Mouse (Mus musculus) CH12.LX (cell line): ENCODE results near the gene Prkag1. TPM values are rescaled to one million over a fixed set of nuclear protein-coding genes. Genes with fewer than 3 reads are reported as not detected.

Experiments used
- DNase-seq: peaks from one replicate; pipeline ENCODE4 v3.0.0-alpha.2; 2013; ENCODE audit errors: extremely low read depth
- H3K27ac ChIP-seq: 2 replicates; pipeline ENCODE4 v1.5.1; 2012; ENCODE audit warnings: low read depth, mild to moderate bottlenecking, control low read depth, moderate library complexity; ENCODE audit not compliant: insufficient read depth
- H3K27me3 ChIP-seq: replicated peaks from 2 replicates; pipeline ENCODE3; 2012; ENCODE audit warnings: inconsistent platforms
- H3K36me3 ChIP-seq, 2 experiments: replicated peaks in 1 of 2; 2 replicates each; pipeline versions ENCODE3 to v1.6.1; 2012; ENCODE audit warnings: inconsistent platforms in 1 of 2, low read length in 1 of 2, mild to moderate bottlenecking in 1 of 2, mixed read lengths in 1 of 2, moderate library complexity in 1 of 2; ENCODE audit not compliant: control insufficient read depth in 1 of 2, insufficient read depth in 1 of 2
- H3K4me1 ChIP-seq, 2 experiments: 2 replicates each; pipeline ENCODE4 v1.6.1; 2012; ENCODE audit warnings: inconsistent platforms in 1 of 2, moderate library complexity in 1 of 2; ENCODE audit not compliant: insufficient read depth in 2 of 2, control insufficient read depth in 1 of 2
- H3K4me2 ChIP-seq: 2 replicates; pipeline ENCODE4 v1.6.1; 2012; ENCODE audit warnings: low read depth, mild to moderate bottlenecking, control low read depth; ENCODE audit not compliant: poor library complexity, insufficient read depth, severe bottlenecking
- H3K4me3 ChIP-seq, 3 experiments: fragments of 150-350 bp in 1 of 3; sonication (generic) in 1 of 3; replicated peaks in 1 of 3; 2 replicates each; pipeline versions ENCODE3 to v1.5.1; 2011 to 2012; ENCODE audit warnings: low read depth in 2 of 3, low read length in 2 of 3, mild to moderate bottlenecking in 2 of 3, moderate library complexity in 2 of 3, control low read depth in 1 of 3, improper control_type of control experiment in 1 of 3, inconsistent platforms in 1 of 3, mixed read lengths in 1 of 3; ENCODE audit not compliant: poor library complexity in 1 of 3
- H3K79me2 ChIP-seq: replicated peaks from 2 replicates; pipeline ENCODE4 v1.6.1; 2012; ENCODE audit warnings: mild to moderate bottlenecking, moderate library complexity; ENCODE audit not compliant: control insufficient read depth, poor library complexity, insufficient read depth, severe bottlenecking; ENCODE audit errors: extremely low read depth
- H3K9ac ChIP-seq: 2 replicates; pipeline ENCODE4 v1.6.1; 2012; ENCODE audit warnings: low read depth, mild to moderate bottlenecking, control low read depth, moderate library complexity; ENCODE audit not compliant: insufficient read depth
- H3K9me3 ChIP-seq: replicated peaks from 2 replicates; pipeline ENCODE3; 2012; ENCODE audit warnings: low read length, inconsistent platforms, mixed read lengths
- CTCF ChIP-seq, 2 experiments: IDR thresholded peaks in 1 of 2; conservative IDR thresholded peaks in 1 of 2; 2 replicates each; pipeline ENCODE4 v1.5.1; 2011 to 2012; ENCODE audit warnings: low read depth in 2 of 2, low read length in 2 of 2, improper control_type of control experiment in 1 of 2, inconsistent platforms in 1 of 2, mild to moderate bottlenecking in 1 of 2, moderate library complexity in 1 of 2
- ELF1 ChIP-seq: IDR thresholded peaks from 2 replicates; pipeline ENCODE4 v1.6.1; 2014; ENCODE audit warnings: low read depth, mild to moderate bottlenecking, inconsistent platforms, low read length, improper control_type of control experiment
- EP300 ChIP-seq: IDR thresholded peaks from 2 replicates; pipeline ENCODE4 v1.6.1; 2011; ENCODE audit warnings: low read length, improper control_type of control experiment
- GABPA ChIP-seq: IDR thresholded peaks from 2 replicates; pipeline ENCODE4 v1.6.1; 2012; ENCODE audit warnings: low read depth, low read length, improper control_type of control experiment, inconsistent platforms; ENCODE audit not compliant: insufficient replicate concordance
- MAFK ChIP-seq: IDR thresholded peaks from 2 replicates; pipeline ENCODE4 v1.6.1; 2011; ENCODE audit warnings: low read length, improper control_type of control experiment; ENCODE audit not compliant: insufficient replicate concordance
- MEF2A ChIP-seq: IDR thresholded peaks from 2 replicates; pipeline ENCODE4 v1.6.1; 2014; ENCODE audit warnings: low read depth, mild to moderate bottlenecking, inconsistent platforms, low read length, improper control_type of control experiment, borderline replicate concordance
- MYC ChIP-seq: IDR thresholded peaks from 2 replicates; pipeline ENCODE4 v1.6.1; 2011; ENCODE audit warnings: low read depth, mild to moderate bottlenecking, improper control_type of control experiment, low read length
- NELFE ChIP-seq: IDR thresholded peaks from 2 replicates; pipeline ENCODE4 v1.6.1; 2011; ENCODE audit warnings: low read depth, low read length, improper control_type of control experiment
- PAX5 ChIP-seq: IDR thresholded peaks from 2 replicates; pipeline ENCODE4 v1.6.1; 2012; ENCODE audit warnings: low read length, inconsistent platforms, mixed read lengths
- POLR2AphosphoS2 ChIP-seq: IDR thresholded peaks from 2 replicates; pipeline ENCODE4 v1.6.1; 2011; ENCODE audit warnings: low read depth, low read length, improper control_type of control experiment
- SIN3A ChIP-seq: IDR thresholded peaks from 2 replicates; pipeline ENCODE4 v1.6.1; 2012; ENCODE audit warnings: low read length, improper control_type of control experiment, inconsistent platforms
- TBP ChIP-seq: conservative IDR thresholded peaks from 2 replicates; pipeline ENCODE4 v1.6.1; 2011; ENCODE audit warnings: low read depth, low read length, improper control_type of control experiment
- UBTF ChIP-seq: IDR thresholded peaks from 2 replicates; pipeline ENCODE4 v1.6.1; 2012; ENCODE audit warnings: low read depth, mild to moderate bottlenecking, inconsistent platforms, low read length, improper control_type of control experiment, moderate library complexity
- USF1 ChIP-seq: IDR thresholded peaks from 2 replicates; pipeline ENCODE4 v1.6.1; 2014; ENCODE audit warnings: low read depth, mild to moderate bottlenecking, inconsistent platforms, low read length, improper control_type of control experiment
- ZC3H11A ChIP-seq: IDR thresholded peaks from 2 replicates; pipeline ENCODE4 v1.6.1; 2012; ENCODE audit warnings: low read depth, mild to moderate bottlenecking, inconsistent platforms, low read length, improper control_type of control experiment
- ZKSCAN1 ChIP-seq: IDR thresholded peaks from 2 replicates; pipeline ENCODE4 v1.6.1; 2012; ENCODE audit warnings: low read depth, inconsistent platforms, low read length, improper control_type of control experiment, borderline replicate concordance
- ZMIZ1 ChIP-seq: IDR thresholded peaks from 2 replicates; pipeline ENCODE4 v1.6.1; 2012; ENCODE audit warnings: low read depth, mild to moderate bottlenecking, inconsistent platforms, low read length, improper control_type of control experiment
- dilution Hi-C: fragments of 300-500 bp; cut with MboI; formaldehyde crosslinking; loops from 2 replicates; pipeline ENCODE4 v1.14.3; 2020; ENCODE audit warnings: low sequenced_read_pairs; ENCODE audit not compliant: extremely low pct_unique_long_range_greater_than_20kb, extremely low pct_ligation_motif_present
- in situ Hi-C: fragments of 300-500 bp; cut with MboI; formaldehyde crosslinking; loops from 3 replicates; pipeline ENCODE4 v1.14.3; 2019; ENCODE audit warnings: low sequenced_read_pairs, low pct_ligation_motif_present, low pct_unique_long_range_greater_than_20kb, mixed read lengths
- polyA plus RNA-seq: library from polyadenylated mRNA; unstranded; fragments of >175 nt; gene quantifications from 2 replicates; pipeline ENCODE4 v1.2.1, GENCODE M21; 2012; ENCODE audit warnings: low read depth; ENCODE audit not compliant: insufficient read length
- total RNA-seq, 2 experiments: library from RNA; depleted of rRNA; stranded (reverse); fragments of 300-350 nt in 1 of 2; fragments of >200 nt in 1 of 2; gene quantifications; 2 replicates each; pipeline ENCODE4 v1.2.3; 2012 to 2014

Gene Prkag1
- total and polyA plus RNA-seq, 3 experiments, result 49.4 to 87.5 (median 66.1) TPM

- H3K79me2 ChIP-seq, result no peaks in the 10 kb centered on the region
- in situ Hi-C loops (no loop called here), dilution Hi-C loops (no loop called here)
- peaks cover 2% of the 10 kb centered on the region for H3K27me3 ChIP-seq
- H3K4me2 ChIP-seq, result no peak overlapping the region
- DNase-seq, result no peak
- H3K9me3 ChIP-seq, result no peaks in the 10 kb centered on the region
- H3K27ac ChIP-seq, result no peak overlapping the region
- no peak overlapping the region for H3K4me3 ChIP-seq
- H3K4me1 ChIP-seq, result peaks cover 10 to 40% of the 10 kb centered on the region in 2 experiments
- H3K36me3 ChIP-seq, result no peaks in the 10 kb centered on the region
- H3K9ac ChIP-seq, result no peak overlapping the region
- TF ChIP-seq PAX5, result no peak
- TF ChIP-seq TBP, result no peak
- no peak for TF ChIP-seq UBTF
- TF ChIP-seq POLR2AphosphoS2, result no peak
- no peak for TF ChIP-seq SIN3A
- no peak for TF ChIP-seq GABPA
- no peak for TF ChIP-seq ZMIZ1
- TF ChIP-seq ZC3H11A, result no peak
Observed at GRCm38 (mm10) chr15:98780075-98780474, 51.2 kb downstream of the Prkag1 start.

GRCm38 (mm10) chr15:98778806-98779205 lies 52.5 kb downstream of the Prkag1 start:
- peaks cover 2% of the 10 kb centered on the region for H3K27me3 ChIP-seq
- TF ChIP-seq NELFE, result no peak
- TF ChIP-seq USF1, result no peak
- no peak for TF ChIP-seq POLR2AphosphoS2
- no peak for TF ChIP-seq ZKSCAN1
- no peak for TF ChIP-seq ELF1
- TF ChIP-seq EP300, result no peak
- TF ChIP-seq MEF2A, result no peak
- TF ChIP-seq SIN3A, result no peak
- no peak for TF ChIP-seq CTCF (conservative IDR thresholded peaks at IDR 0.05 in 1 of 2, IDR thresholded peaks at IDR 0.05 in 1 of 2; ENCODE audit: low read depth in 2 of 2, low read length in 2 of 2)
- no peak for TF ChIP-seq MYC
- no peak for TF ChIP-seq ZMIZ1
- TF ChIP-seq GABPA, result no peak
- TF ChIP-seq MAFK, result no peak
- H3K4me1 ChIP-seq, result peaks cover 15 to 52% of the 10 kb centered on the region in 2 experiments
- peak overlapping the region in 1 of 3 experiments; percentile 62 for H3K4me3 ChIP-seq
- no peak overlapping the region for H3K9ac ChIP-seq
- DNase-seq, result peak; percentile 50
- in situ Hi-C loops (no loop called here), dilution Hi-C loops (no loop called here)
- no peak overlapping the region for H3K27ac ChIP-seq
- no peaks in the 10 kb centered on the region for H3K79me2 ChIP-seq
- H3K9me3 ChIP-seq, result no peaks in the 10 kb centered on the region
- peaks cover 0 to 8% of the 10 kb centered on the region in 2 experiments for H3K36me3 ChIP-seq
- H3K4me2 ChIP-seq, result no peak overlapping the region
